Mouse (Mus musculus): ENCODE results near the gene Eif2s2. TPM values are rescaled to one million over a fixed set of nuclear protein-coding genes. Genes with fewer than 3 reads are reported as not detected.

Gene Eif2s2
- total RNA-seq, 4 experiments from 2014 or later = 89.8 to 123 (median 98.0) TPM

- DNase-seq = no peak
Measured at GRCm38 (mm10) chr2:154891585-154891984, 1.1 kb downstream of the Eif2s2 start.

GRCm38 (mm10) chr2:154876621-154877020 is 16.1 kb downstream of the Eif2s2 start:
- no peak for DNase-seq

DNA sequence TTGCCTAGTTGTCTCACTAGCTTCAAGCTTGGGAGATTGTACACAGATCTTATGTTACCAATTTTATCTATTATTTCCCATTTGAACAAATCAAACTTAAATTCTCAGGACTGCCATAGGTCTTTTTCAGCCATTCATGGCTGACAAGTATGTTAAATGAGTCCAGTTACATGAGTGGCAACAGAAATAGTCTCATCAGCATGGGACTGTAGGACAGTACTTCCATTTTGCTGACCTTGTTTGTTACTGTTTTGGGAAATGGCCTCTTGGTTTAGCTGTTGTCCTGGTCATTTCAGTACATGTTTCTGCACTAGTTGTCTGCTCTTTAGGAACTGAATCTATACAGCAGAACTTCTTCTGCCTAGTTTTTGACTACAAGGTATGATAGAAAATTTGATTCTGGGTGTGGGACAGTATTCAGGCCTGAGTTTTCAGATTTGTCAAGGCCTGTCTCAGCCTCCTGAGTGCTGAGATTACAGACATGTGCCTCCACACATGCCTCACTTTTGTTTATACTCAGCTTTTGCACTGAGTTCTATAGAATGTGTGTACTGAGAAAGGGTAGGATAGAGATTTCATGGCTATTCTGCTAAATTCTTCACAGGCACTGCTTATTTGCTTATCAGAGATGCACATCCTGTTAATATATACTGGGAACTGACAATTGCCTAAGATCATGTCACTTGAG is 22.6 kb downstream of the Eif2s2 start:
- no peak for DNase-seq

- DNase-seq = no peak
Measured at GRCm38 (mm10) chr2:154868106-154868505, 24.6 kb downstream of the Eif2s2 start.

GRCm38 (mm10) chr2:154865696-154866095 is 27.0 kb downstream of the Eif2s2 start:
- DNase-seq = no peak

GRCm38 (mm10) chr2:154863672-154864071 is 29.1 kb downstream of the Eif2s2 start:
- no peak for DNase-seq

GRCm38 (mm10) chr2:154855383-154855782 is 37.4 kb downstream of the Eif2s2 start:
- peak; percentile 26 for DNase-seq

GRCm38 (mm10) chr2:154848086-154848485 is 44.6 kb downstream of the Eif2s2 start:
- DNase-seq = no peak

GRCm38 (mm10) chr2:154836537-154836936 is 56.2 kb downstream of the Eif2s2 start:
- DNase-seq = no peak

- DNase-seq = no peak
Measured at GRCm38 (mm10) chr2:154834149-154834865, 58.4 kb downstream of the Eif2s2 start.

DNA sequence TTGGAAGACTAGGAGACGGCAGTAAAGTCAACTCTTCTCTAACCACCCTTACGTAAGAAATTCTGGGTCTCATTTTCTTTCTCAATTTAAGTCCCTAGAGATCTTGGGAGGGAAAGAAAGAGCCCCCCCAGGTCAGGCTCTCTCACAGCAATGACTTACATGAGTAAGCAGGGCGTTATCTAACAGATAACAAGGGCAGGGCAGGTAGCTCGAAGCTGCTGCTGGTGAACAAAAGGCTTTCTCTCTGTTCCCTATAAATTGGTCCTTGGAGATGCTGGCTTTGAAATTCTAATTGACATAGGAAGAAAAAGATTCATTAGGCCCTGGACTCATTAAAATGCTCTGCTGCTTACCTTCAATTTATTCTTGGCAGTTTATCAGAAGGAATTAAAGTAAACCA is 60.3 kb downstream of the Eif2s2 start:
- DNase-seq = no peak

DNA sequence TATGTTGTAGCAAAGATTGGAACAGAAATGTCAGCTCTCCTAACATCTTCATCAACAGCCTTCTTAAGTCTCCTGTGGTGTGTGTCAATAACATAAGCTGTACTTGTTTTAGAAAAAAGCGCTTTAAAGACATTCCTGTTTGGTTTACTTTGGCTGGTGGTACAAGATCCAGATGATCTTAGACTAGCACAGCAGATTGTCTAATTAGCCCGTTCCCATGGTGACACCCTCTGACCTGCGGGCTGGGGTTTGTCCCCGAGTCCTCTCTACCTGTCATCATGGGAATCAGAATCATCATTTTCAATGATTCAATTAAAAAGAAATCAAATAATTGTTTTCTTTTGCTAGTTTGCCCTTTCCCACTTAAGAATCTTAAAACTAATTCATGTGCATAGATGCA is 65.2 kb downstream of the Eif2s2 start:
- no peak for DNase-seq

GRCm38 (mm10) chr2:154826054-154826538 is 66.6 kb downstream of the Eif2s2 start:
- no peak for DNase-seq

Other genes with a start within 250 kb of the Eif2s2 start
- 100 to 1,000 TPM; 224 to 310 (median 256) TPM for gene Chmp4b, start 241.2 kb downstream of the Eif2s2 start, total RNA-seq (2022)
- not detected for gene Gm14214, start 122.9 kb downstream of the Eif2s2 start, total RNA-seq (2022)
- 100 to 1,000 TPM; 186 to 218 (median 200) TPM for gene Raly, start 101.8 kb downstream of the Eif2s2 start, total RNA-seq (2022)
- not detected for gene a, start 101.5 kb downstream of the Eif2s2 start, total RNA-seq (2022)
- gene Gm14226, start 125.3 kb upstream of the Eif2s2 start, total RNA-seq (2022) = 1 to 10 TPM; 3.1 to 9.6 (median 4.6) TPM
- gene Ahcy, start 181.6 kb upstream of the Eif2s2 start, total RNA-seq (2022) = 10 to 100 TPM; 33.8 to 39.2 (median 37.7) TPM
- 10 to 100 TPM; 47.2 to 72.7 (median 56.8) TPM for gene Itch, start 240.6 kb upstream of the Eif2s2 start, total RNA-seq (2022)

All from adrenal gland, adult 8-10 months (tissue).